Mouse (Mus musculus): Measurements from ENCODE around the gene Gdf1.

The Gdf1 gene

DNA sequence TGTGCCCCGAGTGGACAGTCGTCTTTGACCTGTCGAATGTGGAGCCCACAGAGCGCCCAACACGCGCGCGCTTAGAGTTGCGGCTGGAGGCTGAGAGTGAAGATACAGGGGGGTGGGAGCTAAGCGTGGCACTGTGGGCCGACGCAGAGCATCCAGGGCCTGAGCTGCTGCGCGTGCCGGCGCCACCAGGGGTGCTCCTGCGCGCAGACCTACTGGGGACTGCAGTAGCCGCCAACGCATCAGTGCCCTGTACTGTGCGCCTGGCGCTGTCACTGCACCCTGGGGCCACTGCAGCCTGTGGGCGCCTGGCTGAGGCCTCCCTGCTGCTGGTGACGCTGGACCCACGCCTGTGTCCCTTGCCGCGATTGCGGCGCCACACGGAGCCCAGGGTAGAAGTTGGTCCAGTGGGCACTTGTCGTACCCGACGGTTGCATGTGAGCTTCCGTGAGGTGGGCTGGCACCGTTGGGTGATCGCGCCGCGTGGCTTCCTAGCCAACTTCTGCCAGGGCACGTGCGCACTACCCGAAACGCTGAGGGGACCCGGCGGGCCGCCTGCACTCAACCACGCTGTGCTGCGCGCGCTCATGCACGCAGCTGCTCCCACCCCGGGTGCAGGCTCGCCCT is 1.2 kb downstream of the Gdf1 start:
- peak; percentile 15 for DNase-seq

DNA sequence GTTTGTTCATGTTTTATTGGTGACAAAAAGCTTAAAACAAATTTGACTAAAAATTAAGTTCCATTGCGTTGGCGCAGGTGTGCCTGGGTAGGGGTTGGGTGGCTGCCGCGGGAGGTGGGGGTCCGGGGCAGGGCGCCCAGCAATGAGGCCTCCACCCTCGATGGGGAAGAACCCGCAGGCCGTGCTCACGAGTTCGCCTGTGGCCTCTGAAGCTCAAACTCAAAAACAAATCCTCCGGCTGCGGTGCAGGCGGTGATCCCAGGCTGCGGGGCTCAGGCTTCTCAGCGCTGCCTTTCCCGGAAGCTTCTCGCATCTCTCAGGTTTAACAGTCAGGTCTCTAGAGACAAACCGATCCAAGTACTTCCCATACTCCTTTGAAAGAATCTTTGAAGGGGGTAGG is 1.9 kb downstream of the Gdf1 start:
- no peak for DNase-seq

DNA sequence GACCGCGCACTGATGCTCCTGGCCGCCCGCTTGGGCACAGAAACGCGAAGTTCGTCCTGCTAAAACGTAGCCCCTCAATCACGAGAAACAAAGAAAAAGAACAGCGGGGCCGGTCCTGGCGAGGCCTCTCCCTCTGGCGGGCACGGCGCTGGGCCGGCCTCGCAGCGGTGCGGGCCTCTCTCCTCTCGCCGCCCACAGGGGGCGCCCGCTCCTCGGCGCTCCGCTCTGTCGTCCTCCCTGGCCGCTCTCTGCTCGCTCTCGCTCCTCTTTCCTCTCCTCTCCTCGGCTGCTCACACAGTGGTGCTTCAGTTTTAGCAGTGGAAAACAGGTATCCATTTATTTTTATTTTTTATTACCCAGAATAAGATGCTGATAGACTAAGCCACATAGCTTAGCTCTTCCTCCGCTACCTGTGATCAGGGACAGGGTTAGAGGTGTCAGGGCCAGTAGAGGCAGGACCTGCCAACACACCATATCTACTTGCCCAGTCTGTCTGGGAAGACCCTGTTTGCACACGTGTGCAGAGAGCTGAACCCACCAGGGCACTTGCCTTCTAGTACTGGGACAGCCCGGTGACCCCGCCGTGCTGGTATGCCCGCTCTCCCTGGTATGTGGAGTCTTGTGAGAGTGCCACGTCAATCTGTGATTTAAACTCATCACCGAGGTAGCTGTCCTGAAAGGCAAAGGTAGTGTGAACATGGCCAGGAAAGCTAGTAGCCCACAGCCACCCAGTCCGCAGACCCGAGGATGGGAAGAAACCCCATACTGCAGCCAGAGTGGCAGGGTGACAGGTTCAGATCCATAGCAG is 2.7 kb downstream of the Gdf1 start:
- peak; percentile 21 for DNase-seq

DNA sequence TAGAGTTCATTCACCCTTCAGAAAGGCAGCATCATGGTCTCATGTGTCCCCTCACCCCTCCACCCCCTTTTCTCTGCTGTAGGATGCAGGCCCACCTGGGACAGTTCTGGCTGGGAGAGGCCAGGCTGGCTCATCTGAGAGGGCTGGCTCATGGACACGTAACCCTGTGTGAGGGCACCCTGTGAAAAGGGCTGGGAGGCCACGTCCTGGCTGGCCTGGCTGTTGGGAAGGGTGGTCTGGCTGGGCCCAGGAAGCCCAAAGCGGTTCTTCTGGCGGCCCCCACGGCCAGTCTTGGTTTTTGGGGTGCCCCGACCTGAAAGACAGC is 3.2 kb downstream of the Gdf1 start:
- no peak for DNase-seq

DNA sequence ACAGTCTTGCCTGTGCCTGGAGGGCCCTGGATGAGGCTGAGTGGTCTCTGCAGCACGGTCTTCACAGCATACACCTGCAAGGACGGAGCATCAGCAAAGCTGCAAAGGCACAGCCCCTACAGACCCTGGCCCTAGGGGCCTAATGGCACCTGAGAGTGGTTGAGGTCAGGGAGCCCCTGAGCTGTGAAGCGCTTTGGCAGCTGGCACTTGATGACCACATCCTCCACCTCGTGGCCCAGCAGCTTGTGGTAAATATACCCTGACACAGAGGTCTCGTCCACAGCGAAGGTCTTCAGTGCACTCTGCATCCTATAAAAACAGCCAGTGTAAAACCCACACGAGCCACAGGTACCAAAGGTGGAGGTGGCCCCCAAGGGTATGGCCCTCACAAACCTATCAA is 9.3 kb downstream of the Gdf1 start:
- no peak for DNase-seq

DNA sequence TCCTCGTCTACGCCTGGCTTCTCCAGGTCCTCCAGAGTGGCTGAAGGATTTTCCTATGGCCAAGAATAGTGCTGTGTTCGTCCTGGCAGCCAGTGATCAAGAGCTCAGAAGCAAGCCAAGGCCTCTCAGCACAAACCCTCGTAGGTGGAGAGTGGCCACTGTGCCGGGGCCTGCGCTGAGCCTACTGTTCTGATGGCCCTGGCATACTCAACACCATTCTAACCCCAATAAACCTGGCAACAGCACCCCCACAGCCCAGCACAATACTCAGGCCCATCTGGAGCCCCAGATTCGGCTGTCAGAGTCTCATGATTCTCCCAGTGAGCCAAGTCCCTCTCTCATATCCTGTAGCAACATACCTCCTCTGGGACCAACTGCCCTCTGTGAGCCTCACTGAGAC is 11.0 kb downstream of the Gdf1 start:
- no peak for DNase-seq

DNA sequence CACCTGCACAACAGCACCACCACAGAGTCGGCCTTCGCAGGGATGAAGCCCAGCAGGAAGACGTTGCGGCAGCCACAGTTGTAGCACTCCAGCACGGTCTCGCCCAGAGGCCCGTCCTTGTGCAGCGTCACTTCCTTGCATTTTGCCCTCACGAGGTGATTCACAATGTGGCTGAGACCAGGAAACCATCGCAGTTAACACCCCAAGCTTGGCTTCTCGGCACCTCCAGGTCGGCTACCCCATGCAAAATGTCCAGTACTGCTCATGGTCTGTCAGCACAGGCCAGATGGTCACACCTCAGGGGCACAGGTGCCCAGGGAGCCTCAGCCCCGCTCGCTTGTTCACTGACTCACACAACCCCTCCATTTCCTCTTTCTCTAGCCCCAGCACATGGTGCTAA is 12.4 kb downstream of the Gdf1 start:
- no peak for DNase-seq

DNA sequence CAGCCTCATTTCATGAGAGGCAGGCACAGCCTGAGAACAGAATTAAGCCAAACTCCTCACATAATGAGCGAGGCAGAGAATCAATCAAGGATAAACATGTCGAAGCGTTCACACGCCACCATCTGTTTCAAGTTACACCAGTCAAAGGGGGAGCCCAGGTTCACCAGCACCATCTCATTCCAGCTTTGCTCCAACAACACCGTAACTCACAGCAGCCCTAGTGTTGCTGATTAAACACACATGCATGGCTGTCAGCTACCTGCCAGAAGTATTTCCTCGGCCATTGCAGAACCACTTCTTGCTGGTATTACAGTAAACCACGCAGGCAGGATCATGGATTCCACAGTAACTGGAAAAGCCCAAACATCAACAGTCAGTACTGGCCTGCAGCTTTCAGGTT is 13.5 kb downstream of the Gdf1 start:
- DNase-seq: no peak

DNA sequence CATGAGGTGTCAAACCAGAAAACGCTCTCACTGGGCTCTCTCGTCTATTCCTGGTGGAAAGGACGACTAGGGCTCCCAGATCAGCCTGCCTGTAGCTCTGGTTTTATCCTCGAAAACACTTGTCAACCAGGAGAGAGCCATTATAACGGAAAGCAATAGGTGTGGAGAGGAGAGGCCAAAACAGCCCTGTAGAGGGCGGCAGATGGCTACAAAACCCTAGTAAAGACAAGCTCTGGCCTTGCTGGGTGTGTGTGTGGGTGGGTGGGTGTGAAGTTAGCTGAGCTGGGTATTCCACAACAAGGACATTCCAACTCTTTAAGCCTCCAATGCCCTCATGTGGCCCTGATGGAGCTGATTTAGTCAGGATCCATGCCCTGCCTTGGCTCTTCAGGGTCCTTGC is 14.1 kb downstream of the Gdf1 start:
- peak; percentile 46 for DNase-seq

DNA sequence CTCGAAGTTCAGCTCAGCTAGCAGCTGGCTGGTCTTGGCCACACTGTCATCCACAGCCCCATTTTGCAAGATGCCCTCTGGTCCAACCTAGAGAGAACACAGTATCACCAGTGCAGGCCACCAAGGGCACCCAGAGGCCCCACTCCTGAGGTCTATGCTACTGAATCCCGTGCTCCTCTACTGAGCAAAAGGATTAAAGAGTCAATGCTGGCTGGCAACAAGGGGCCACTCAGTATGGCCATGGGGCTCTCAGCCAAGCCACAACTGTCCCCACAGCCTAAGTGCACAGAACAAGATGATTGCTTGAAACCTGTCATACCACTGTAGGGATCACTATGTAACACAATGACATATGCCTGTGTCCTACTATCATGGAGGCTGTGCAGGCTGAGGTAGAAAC is 14.7 kb downstream of the Gdf1 start:
- DNase-seq: no peak

DNA sequence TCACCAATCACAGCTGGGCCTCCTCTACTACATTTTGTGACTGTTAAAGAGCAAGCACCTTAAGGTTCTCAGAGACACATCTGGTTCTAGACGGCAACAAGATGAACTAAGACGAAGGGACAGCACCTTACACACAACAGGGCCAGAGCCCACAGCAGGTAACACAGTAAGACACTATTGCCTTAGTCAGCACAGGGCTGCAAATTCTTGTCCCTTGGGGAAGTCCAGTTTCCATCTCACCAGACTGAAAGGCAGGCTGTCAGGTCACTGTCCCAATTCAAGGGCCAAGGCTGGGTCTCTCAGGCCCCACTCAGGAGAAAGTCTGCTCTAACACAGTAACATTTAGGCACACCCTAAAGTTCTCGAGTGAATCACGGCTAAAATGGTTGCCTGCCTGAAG is 17.8 kb downstream of the Gdf1 start:
- DNase-seq: no peak

DNA sequence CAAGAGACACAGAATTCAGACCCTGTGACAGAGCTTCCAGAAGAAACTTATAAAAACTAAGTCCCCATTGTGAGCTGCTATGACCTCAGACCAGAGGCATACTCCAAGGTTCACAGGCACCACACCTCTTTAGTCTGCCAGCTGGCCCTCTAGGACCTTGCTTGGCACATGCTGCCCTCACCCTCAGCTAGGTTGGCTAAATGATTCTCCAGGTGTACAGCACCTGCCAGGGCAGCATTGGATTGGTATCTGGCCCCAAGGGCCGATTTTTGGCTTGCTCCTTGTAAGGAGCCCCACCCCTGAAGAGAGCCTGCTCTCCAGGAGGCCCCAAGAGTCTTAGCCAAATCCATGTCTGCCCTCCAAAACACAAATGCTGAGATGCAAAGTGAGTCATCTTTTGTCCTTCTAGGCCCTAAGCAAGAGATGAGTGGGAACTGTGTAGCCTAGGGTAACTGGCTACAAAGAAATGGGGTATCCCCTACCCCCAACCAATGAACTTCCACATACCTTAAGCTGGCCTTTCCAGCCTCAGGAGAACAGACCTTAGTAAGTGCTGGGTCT is 18.3 kb downstream of the Gdf1 start:
- DNase-seq: no peak

DNA sequence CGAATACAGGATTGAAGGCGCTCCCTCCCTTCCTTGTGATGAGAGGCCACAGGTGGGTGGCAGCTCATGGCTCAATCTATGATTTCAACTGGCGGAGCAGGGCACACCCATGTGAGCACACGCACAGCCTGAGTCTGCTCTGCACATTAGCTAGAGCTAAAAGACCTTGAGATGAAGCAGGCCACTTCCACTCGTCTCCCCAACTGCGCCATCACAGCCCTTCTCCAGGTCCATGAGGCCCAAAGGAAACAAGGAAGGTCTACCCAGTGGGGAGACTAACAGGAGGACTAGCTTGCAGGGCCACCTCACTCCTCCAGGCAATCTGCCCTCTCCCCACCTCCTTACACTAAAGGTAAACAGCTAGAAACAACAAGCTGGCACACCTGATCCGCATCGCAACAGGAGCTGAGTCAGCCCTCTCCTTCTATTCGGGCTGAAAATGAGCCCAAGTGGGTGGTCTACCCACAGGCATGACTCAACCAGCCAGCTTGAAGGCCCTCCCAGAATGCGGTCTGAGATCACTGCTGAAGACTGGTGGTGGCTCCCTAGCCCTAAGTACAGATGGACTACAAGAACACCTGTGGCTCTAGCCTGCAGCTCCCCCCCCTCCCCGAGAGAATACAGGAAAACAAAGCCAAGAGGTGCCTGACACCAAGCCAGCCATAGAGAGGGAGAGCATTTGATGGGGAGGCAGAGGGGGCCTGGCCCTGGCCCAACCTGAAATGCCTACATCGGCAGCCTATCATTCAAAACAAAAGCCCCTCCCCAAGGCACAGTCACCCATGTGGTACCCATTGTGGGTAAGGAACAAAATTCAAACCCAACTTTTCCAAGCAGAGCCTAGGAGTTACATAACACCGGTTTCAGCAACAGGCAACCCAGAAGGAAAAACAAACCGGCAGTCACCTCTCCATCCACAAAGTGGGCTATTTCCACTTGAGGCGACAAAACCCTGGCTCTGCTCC is 21.7 kb downstream of the Gdf1 start:
- peak; percentile 18 for DNase-seq

DNA sequence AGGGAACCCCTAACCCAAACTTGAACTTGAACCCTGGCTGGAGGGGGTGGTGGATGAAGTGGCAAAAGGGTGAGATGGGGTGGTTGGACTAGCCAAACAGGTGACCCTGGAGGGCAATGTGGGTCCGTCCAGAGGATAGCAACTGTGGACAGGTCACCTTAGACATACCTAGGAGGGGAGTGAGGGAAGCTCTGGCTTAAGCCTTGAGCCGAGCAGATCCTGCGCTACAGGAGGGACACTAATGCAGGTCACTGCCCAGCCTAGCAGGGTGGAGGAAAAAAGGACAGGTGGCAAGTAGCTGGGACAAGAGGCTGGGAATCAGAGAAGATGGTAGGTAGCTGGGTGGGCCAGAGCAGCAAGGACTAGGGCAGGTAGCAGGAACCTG is 22.4 kb downstream of the Gdf1 start:
- no peak for DNase-seq

DNA sequence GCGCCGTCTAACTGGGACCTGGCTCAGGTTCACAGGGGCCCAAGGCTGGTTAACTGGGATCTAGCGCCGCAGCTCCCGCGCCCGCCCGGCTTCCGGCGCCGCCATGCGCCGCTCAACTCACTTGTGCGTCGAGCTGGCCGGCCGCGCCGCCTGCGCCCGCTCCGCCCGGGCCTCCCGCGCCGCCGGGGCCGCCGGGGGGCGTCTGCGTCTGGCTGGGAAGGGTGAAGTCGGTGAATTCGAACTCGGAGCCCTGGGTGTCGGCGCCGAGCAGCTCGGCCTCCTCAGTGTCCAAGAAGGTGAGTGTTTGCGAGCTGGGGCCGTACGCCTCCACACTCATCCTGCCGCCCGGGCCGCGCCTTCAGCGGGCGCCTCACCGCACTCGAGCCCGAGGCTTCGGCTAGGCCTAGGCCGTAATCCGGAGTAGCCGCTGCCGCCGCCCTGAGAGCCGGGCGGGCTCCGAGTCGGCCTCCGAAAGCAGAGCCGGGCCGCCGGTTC is 23.1 kb downstream of the Gdf1 start:
- peak; percentile 71 for DNase-seq

DNA sequence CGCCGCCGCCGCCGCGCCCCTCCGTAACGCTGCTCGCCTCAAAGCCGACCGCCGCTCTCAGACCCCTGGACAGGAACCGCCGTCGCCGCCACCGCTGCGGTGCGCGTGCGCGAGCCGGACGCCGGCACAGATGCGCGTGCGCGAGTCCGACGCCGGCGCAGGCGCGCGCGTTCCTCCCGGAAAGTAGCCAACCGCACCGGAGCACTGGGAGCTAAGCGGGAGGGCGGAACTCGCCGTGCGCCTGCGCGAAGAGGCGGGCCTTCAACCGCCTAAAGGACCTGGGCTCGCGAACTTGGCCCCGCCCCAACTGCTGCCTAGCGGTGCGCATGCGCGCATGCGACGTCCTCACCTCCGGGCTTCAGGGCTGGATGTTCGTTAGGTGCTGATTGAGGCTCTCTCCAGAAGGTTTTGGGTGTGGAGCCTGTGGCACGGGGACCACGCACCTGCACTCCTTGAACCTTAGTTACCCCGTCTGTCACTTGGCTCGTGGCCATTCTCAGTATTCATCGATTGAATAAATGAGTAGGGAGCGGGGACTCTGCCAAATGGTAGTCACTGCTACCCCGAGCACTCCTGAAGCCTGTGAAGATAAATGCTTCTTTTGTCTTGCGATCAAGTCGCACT is 23.7 kb downstream of the Gdf1 start, which contains the start of gene Upf1:
TSS of gene Upf1 (minus strand) at position 85 of the 624 bp plus-strand sequence.
- peak; percentile 100 for DNase-seq

DNA sequence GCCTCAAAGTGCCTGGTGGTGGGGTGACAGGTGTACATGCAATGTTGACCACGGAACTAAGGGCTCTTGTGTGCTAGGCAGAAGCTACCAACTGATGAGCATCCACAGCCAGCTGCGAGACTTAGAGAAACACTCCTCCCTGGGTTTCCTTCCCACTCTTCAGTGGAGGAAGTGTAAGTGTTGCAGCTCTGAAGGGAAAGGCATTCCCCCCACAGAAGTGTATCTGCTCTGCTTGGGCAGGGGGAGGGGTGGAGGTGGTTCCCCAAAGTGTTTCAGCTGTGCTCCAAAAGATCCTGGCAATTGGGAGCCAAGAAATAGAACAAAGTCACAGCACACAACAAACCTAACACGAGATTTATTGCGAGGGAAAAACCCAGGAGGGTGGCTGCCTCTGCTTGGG is 24.4 kb downstream of the Gdf1 start:
- no peak for DNase-seq

DNA sequence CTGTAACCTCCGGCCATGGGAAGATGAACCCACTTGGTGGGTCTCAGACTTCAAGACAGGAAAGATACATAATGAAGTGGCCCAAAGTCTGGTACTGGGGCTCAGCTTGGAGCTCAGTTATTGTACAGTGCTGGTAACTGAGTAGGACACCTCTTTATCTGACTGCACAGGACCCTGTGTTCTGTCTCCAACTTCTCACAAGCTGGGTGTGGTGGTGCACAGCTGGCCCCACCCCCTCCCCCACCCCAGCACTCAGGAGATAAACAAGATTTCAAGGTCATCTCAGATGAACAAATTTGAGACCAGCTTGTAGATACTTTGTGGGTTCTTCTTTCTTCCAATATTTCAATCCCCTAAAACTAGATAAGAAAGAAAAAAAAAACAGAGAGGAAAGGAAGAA is 26.5 kb downstream of the Gdf1 start:
- DNase-seq: no peak

DNA sequence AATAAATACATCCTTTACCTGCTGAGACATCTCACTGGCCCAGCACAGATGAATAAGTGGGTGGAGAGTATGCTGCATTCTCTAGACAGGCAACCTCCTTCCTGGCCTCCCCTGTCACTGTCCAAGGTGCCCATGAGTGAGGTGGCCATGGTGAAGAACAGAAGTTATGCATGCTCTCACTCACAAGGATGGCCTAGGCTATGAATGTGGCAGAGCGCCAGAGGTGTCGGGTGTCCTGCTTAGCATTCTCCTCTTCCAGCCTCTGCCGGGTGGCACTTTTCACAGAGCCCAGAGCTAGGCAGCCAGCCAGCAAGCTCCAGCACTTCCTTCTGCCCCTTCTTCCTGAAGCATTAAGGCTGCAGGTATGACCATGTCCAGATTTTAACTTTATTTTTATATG is 29.8 kb downstream of the Gdf1 start:
- no peak for DNase-seq

DNA sequence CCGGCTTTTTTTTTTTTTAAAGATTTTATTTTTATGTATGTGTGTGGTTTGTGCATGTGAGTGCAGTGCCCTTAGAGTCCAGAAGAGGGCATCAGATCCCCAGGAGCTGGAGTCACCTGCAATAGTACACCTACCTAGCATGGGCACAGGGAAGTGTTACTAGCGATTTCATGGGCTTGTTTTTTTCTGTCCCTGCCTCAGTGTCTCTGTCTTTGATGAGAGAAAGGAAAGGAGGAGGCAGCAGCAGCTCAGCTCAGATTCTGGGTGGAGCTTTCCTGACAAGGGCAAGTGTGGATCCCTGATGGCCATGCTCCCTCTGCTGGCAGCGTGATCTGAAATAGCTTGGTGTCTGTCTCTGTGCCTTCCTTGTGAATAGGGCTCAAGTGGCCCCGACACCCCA is 31.2 kb downstream of the Gdf1 start:
- peak; percentile 40 for DNase-seq

DNA sequence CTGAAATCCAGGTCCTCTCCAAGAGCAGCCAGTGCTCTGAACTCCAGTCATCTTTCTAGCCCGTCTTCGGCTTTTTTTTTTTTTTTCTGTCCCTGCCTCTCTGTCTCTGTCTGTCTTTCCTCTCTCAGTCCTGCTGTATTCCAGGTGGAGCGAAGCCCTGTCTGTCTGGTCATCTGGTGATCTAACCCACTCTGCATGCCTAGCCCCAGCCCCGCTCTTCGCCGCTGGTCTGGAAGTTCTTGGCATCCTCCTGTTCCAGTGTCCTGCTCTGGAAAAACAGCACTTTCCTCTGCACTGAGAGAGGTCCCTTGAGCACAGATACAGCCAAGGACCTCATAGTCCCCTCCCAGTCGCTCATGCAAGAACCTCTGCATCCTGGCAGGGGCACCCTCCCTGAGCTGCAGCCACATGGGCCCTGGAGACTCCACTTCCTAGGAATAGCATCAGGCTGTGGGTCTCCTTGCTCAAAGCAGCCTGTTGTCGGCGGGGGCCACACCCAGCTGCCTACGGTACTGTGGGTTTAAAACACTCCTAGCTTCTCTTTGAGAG is 31.9 kb downstream of the Gdf1 start:
- no peak for DNase-seq

DNA sequence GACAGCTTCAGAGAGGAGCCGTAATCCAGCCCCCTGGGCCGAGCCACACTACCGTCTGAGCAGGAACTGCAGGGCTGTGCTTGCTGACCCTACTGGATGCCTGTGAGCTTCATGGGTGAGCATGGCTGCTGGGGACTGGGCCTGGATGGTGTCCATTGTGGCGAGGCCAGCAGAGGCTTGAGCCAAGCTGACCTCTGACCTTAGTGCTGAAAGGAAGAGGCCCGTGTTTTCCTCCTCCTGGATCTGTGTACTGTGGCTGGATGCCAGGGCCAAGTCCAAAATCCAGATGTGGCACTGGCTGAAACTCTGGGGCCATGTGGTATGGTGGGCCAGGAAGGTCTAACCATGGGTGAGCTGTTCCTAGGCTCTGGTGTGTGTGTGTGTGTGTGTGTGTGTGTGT is 34.4 kb downstream of the Gdf1 start:
- DNase-seq: no peak

Data from thymus, postnatal 14 days (tissue).